Mouse (Mus musculus): ENCODE measurements around the gene Hoxd13.

Hoxd13 gene

DNA sequence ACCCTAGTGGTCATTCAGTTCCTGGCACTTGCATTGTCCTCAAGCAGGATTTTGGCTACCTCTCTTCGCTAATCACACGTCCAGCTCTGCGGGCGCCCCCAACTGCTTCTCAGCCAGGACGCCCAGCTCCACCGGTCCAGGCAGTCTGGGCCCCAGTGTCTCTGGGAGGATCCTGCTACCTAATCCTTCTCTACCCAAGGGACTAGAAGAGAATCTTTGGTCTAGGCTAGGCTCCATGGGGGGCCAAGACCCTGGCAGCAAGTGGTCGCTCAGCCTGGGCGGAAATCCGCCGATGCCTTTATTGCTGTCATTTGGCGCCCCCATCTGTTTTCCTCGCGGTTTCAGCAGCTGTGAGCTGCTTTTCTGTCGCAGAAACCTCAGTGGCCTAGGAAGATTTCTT is 6.4 kb upstream of the Hoxd13 start:
- no peak for DNase-seq (ENCODE audit: low spot score)

DNA sequence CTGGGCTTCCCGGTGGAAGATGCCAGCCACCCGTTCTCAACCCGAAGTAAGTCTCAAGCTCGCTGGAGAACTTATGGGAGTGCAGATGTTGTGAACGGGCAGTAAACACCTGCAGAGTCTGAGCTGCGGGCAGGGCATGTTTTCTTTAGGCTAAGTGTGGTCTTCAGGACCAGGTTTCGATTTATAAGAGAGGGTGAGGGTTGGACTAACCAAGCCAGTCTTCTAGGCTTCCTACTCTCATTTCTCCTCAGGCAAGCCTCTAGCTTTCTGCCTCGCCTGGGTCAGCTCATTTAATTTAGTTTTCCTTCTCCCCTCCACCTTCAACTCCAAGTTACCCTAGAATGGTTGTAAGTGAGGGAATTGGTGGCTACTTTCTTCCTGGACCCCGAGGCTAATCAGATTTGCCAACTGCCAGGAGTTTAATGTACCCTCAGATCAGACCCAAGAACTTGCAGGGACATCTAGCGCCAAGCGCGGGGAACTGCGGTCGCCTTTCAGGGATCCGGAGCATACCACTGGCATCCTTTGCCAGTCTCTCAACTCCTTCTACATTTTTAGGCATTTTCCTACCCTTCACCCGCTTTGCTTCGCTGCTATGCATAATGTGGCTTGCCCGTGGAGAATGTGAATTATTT is 4.7 kb upstream of the Hoxd13 start:
- DNase-seq (ENCODE audit: low spot score) = peak; percentile 30

DNA sequence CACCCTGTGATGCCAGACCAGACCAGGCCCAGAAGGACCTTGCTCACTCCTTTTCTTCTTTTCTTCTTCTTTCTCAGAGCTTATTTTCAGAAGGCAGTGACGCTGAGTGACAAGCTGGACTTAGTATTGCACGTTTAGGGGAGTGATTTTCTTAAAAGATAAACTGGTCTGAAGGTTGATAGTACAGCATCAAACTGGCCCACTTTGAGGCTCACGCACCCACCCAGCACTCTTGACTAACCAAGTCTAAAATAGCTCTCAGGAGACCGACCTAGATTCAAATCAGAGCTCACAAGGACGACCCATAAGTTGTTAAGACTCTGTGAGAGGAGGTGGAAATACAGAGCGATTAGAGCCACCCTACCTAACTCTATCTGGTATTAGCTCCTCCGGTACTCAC is 1.7 kb upstream of the Hoxd13 start:
- no peak for DNase-seq (ENCODE audit: low spot score)

- no peak for DNase-seq (ENCODE audit: low spot score)
Observed at GRCm38 (mm10) chr2:74667191-74667841, 794 bp upstream of the Hoxd13 start.

- DNase-seq (ENCODE audit: low spot score) = no peak
Observed at GRCm38 (mm10) chr2:74668370-74669229, 490 bp downstream of the Hoxd13 start.

DNA sequence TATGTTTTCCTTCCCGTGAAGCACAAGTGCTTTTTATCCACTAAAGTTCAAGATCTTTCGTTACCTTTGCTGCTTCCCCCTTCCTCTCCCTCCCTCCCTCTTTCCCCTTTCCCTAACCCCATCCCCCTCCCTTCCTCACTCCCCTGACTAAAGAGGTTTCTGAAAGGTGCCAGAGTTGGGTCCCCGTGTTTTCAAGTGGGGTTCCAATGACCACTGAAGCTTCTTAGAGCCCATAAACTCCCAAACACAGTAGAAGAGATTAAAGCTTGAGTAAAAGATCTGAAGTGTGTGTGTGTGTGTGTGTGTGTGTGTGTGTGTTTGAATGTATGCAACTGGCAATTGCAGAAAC is 1.1 kb downstream of the Hoxd13 start:
- DNase-seq (ENCODE audit: low spot score) = no peak

DNA sequence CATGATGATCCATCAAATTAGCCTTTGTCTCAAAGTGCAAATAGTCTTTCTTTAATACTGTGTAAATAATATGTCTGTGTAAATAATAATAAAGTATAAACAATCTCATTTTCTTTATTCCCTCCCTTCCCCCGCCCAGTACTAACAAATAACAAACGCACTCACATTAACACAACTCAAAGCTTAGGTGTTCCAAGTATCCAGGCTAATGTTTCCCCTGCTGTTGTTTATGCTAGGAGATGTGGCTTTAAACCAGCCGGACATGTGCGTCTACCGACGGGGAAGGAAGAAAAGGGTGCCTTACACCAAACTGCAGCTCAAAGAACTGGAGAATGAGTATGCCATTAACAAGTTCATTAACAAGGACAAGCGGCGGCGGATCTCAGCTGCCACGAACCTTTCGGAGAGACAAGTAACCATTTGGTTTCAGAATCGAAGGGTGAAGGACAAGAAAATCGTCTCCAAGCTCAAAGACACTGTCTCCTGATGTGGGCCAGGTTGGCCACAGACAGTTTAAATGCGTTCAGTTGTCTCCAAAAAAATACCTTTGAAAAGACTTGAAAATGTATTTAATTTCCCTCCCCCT is 1.6 kb downstream of the Hoxd13 start:
- DNase-seq (ENCODE audit: low spot score) = no peak

GRCm38 (mm10) chr2:74670632-74671188 is 2.6 kb downstream of the Hoxd13 start:
- no peak for DNase-seq (ENCODE audit: low spot score)

- peak; percentile 17 for DNase-seq (ENCODE audit: low spot score)
Observed at GRCm38 (mm10) chr2:74671847-74672246, 3.7 kb downstream of the Hoxd13 start.

DNA sequence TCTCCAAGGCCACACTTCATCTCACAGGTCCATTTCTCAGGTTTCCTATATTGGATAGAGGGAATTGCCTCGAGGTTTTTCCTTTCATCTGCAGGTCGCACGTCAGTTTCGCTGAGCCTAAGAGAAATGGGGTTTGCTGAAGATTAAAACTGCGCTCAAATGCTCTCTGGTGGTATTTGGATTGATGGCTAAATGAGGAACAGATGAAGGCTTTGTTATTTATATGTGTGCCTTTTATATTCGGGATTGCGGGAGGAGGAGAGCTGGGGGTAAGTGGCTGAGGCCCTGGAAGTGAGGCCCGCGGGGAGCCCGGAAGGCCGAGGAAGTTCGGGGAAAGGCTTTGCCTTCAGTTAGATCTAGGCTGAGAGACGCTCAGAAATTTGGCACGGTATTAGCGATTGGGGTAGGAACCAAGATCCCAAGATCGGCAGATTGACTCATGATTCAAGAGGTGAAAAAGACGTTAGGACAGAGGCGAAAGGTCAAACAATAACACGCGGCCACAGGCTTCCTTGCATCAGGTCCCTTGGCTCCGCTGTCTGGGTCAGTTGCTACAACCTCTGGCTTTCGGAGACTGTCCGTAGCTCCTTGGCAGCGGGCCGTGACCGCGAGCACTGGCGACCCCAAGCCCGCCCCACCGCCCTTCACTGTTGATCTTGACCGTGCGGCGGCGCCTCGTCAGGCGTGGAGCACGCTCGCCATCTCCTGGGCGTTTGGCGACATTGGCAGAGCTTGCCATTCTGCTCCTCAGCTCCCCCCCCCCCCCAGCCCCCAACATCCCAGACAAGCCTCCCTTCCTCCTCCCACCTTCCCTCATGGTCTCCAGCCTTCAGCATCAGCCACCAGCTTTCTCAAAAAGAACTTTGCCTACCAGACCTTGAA is 4.6 kb downstream of the Hoxd13 start:
- DNase-seq (ENCODE audit: low spot score) = peak; percentile 75

DNA sequence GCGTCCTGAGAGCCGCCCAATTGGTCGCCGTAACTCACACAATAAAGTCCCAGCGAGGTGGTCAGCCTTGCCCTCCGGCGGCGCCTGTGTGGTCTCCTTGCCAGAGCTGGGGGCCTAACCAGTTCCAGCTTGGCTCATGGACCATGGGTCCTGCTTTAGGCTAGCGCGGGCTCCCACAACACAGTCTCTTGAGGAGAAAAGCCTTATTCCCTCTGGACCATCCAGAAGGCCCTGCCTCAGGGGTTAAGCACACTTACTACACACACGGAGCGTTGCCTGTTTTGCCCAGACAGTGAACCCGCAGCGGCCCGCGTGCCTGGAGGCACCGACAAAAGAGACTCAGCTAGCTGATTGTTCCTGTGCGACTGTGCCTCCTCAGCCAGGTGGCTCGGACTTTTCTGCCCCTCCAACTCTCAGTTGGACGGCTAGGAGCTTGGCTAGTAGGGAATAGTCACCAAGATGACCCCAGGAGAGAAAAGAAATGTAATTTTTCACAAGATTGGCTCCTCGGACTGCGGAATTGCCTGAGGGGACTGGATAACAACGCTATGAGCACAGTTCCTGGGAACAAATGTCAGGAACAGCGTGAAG is 5.8 kb downstream of the Hoxd13 start:
- no peak for DNase-seq (ENCODE audit: low spot score)

DNA sequence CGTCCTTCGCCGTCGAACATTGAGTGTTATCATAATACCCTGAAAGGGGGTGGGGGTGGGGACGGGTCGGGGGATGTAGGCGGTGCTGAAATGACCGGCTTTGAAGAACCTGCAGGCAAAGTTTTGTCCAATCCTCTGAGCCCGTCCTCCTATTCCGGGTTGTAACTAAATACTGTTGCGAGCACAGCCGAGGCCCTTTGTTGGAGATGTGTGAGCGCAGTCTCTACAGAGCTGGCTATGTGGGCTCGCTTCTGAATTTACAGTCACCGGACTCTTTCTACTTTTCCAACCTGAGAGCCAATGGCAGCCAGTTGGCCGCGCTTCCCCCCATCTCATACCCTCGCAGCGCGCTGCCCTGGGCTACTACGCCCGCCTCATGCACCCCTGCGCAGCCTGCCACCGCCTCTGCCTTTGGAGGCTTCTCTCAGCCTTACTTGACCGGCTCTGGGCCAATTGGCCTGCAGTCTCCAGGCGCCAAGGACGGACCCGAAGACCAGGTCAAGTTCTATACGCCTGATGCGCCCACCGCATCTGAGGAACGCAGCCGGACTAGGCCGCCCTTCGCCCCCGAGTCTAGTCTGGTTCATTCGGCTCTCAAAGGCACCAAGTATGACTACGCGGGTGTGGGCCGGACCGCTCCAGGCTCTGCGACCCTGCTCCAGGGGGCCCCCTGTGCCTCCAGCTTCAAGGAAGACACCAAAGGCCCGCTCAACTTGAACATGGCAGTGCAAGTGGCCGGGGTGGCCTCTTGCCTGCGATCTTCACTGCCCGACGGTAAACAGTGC is 7.0 kb downstream of the Hoxd13 start, which contains the start of gene Hoxd12:
Gene Hoxd12 (plus strand): TSS at position 133 of the 785 bp plus-strand sequence.
- no peak for DNase-seq (ENCODE audit: low spot score)

DNA sequence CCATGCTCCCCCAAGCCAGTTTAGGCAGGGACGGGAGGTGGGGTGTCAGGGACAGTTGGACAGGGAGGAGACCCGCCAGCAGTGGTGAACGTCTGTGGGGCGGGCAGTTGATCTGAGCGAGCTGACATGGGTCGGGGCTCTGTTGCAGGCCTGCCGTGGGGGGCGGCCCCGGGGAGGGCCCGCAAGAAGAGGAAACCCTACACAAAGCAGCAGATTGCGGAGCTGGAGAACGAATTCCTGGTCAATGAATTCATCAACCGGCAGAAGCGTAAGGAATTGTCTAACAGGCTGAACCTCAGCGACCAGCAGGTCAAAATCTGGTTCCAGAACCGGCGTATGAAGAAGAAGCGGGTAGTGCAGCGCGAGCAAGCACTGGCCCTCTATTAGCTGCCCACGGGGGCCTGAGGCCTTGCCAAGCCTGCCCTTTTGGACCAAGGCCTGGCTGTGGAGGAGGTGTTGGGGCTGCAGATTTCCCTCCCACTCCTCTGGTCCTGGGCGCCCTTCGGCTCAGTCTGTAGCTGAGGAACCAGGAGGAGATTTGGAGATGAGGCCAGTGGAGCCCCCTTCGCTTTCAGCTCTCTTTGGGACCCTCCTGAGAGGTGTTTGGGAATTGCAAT is 7.7 kb downstream of the Hoxd13 start:
- no peak for DNase-seq (ENCODE audit: low spot score)

DNA sequence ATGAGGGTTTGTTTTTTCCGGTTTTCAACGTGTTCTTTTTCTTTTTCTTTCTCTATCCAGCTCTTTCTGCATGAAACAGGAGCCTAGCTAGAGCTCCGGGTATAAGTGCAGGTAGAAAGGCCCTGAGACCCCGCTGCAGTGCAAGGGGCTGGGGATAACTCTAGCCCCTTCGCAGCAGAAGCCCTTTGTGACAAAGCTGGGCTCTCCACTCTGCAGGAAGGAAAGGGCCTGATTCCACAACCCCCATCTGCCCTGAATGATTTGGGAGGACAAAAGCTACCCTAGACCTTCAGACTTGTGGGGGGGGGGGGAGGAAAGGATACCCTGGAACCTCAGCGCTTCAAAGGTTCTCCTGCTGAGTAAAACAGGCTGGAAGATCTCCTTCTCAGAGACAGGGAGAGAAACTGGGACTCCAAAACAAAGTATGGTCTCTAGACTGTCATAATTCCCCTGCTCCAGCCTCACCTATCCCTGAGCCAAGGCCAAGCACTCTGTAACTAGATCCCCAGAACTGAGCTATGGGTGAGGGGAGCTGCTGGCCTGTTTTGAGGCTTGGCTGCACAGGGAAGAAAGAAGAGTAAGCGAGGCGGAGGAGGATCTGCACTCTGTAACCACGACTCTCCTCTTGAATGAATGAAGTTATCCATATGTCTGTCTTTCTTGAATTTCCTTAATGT is 8.4 kb downstream of the Hoxd13 start:
- DNase-seq (ENCODE audit: low spot score) = no peak

DNA sequence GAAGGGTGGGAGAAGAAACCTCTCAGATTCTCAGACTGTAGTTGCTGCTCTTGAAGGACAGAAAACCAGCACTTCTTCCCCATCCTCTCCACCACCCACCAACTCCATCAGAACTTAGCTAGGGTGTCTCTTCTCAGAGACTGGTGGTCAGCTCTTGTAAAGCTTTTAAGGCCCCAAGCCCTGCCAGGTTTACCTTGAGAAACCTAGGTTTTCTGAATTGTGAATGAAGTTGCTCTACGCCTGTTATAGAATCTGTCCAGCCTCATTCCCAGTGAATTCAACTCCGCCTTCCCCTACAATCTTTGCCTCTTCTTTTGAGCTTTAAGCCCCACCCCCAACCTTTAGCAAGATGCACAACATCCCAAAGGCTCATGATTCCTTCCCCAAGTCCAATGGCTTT is 9.0 kb downstream of the Hoxd13 start:
- no peak for DNase-seq (ENCODE audit: low spot score)

DNA sequence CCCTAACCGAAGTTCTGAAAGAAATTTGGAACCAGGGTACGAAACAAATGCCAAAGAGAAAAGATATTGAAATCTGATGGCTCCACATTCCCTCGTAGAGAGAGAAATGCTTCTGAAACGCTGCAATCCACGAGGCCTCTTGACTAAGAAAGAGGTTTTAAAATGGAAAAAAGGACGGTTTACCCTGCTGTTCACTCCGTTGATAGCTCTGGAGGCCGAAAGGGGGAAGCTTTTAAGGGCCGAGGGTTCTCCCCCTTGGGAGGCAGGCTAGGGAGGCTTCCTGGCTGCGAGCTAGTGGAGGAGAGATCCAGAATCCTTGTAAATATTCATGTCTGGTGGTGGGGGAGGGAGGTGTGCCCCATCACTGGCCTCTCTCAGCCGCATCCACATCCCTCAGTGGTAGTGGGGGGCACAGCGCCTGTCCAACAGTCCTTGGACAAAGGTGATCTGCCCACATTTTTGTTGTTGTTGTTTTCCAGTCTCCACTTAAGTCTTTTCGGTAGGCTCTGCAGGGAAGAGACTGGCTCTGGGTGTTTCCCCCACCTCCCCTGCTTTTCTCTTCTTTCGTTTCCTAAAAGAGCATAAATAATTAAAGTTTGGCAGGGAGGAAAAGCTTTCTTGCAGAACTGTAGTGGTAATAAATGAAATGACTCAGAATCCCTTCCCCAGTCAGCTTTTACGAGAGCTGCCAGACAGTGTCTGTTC is 10.9 kb downstream of the Hoxd13 start, which contains the start of gene Hoxd11:
Gene Hoxd11 (plus strand): TSS at position 667 of the 705 bp plus-strand sequence.
- no peak for DNase-seq (ENCODE audit: low spot score)

GRCm38 (mm10) chr2:74679596-74679971 is 11.5 kb downstream of the Hoxd13 start:
- no peak for DNase-seq (ENCODE audit: low spot score)

DNA sequence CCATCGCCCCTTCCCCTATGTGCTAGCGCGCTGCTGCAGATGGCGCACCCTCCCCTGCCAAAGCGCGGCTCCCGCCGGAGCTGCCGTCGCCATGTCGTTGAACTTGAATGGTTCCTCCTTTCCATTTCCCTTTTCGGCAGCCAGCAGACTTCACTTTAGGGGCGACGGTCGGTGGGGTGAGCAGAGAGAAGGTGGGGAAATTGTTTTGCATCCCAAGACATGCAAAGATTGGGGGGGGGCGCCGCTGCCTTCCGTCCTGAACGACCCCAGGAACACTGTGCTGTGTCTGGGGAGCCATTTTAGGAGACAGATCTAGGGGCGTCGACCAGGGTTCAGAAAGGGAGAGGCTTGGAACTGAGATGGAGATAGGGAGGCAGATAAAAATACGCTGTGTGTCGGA is 11.9 kb downstream of the Hoxd13 start:
- no peak for DNase-seq (ENCODE audit: low spot score)

Data from MN1 (cell line).